Mouse (Mus musculus): ENCODE measurements around the gene Panx1.

Gene Panx1

DNA sequence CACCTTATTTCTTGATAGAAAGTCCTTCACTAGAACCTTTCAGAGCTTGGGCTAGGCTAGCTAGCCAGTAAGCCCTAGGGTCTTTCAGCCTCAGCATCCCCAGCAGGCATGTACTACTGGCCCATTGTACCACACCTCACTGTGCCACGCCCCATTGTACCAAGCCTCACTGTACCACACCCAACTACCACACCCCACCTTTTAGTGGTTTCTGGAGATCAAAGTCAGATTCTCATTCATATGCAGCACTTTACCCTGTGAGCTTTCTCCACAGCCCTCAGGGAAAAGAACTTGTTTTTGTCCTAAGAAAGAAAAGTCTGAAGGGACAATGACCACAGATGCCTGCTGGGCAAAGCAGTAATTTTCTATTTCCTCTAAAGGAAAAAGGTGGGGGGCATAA, 22.2 kb downstream of the Panx1 start:
- DNase-seq, result peak in 1 of 2 experiments; percentile 10

DNA sequence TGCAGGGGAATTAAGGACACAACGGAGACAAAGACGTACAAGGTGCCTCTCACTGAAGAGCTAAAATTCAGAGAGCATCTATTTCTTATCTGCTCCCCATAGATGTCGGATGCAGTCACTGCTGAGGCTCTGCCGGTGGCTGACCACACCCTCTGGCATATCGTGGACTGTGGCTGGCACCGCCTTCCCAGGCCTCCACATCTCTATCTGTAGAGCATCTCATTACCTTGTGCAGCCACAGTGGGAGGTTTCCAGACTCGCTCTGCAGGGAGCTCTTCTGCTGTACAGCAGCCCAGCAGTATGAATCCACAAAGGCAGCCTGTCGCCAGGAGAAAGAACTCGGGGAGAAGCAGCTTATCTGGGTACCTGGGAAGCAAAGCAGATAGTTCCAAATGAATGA, 24.1 kb downstream of the Panx1 start:
- DNase-seq, result peak in 1 of 2 experiments; percentile 17

DNA sequence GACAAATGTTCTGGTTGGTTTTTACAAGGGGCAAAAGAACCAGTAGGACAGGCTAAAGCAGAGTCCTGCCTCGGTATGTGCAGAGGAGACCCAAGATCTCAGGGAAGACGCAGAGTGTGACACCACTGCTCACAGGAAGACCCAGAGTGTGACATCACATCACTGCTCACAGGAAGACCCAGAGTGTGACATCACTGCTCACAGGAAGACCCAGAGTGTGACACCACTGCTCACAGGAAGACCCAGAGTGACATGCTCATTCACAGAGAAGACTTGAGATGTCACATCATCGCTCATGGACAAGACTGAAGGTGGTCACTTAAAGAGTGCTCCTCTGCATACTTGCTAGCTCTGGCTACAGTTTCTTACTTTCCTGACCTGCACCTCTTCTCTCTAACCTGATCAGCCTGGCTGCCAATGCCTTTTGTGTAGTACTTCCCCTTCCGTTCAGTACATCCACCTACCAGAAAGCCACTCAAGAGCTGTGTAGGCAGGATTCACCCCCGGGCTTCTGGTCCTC, 24.7 kb downstream of the Panx1 start:
- DNase-seq, result peak in 1 of 2 experiments; percentile 16

DNA sequence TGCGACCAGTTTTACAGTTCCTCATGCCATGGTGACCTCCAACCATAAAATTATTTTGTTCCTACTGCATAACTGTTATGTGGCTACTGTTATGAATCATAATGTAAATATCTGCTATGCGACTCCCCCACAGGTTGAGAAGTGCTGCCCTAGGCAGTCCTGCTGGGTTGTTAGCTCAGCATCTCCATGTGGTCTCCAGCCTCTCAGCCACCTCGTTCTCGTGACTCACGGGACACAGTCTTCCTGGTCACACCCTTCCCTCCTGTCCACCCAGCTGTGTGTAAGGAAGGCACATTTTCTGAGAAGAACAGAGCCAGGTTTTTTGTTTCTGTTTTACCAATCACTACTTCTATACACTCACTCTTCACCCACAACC, 26.5 kb downstream of the Panx1 start:
- no peak for DNase-seq

DNA sequence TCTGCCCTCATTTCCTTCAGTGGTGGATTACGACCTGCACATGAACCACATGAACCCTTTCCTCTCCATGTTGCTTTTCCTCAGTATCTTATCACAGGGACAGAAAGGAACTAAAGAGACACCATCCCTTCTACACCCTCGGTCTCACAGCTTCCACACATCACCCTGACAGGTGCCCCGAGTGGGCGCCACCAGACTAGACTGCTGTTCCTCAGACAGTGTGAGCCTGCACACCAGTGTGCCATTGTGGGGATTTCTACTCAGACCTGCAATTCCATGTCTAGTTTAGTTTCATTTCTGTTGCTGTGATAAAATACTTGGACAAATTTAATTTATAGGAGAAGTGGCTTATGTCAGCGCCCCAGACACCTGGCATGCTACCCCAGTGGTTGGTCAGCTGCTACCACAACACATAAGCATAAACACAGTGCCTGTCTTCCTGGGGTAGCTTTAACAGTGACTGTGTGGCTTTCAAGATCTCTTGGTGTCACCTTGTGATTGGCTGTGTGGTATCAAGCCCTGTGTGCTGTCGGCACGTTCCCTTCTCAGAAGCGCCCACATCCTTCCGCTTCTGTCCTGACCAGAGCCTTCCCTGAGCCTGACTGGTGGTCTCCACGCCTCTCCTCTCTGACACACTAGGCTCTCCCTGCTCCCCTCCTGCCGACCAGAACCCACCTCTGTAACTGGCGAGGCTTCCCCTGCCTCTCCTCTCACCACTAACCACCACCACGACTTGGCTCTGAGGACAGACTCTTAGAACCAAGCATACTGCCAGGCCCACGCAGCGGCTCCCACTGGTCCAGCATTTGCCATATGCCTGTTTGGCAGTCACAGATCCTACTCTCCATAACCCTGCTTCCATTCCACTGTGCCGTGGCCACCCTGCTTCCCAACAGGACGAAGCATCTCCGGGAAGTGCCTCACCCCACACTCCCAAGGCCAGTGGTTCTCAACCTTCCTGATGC, 27.2 kb downstream of the Panx1 start:
- DNase-seq, result no peak

DNA sequence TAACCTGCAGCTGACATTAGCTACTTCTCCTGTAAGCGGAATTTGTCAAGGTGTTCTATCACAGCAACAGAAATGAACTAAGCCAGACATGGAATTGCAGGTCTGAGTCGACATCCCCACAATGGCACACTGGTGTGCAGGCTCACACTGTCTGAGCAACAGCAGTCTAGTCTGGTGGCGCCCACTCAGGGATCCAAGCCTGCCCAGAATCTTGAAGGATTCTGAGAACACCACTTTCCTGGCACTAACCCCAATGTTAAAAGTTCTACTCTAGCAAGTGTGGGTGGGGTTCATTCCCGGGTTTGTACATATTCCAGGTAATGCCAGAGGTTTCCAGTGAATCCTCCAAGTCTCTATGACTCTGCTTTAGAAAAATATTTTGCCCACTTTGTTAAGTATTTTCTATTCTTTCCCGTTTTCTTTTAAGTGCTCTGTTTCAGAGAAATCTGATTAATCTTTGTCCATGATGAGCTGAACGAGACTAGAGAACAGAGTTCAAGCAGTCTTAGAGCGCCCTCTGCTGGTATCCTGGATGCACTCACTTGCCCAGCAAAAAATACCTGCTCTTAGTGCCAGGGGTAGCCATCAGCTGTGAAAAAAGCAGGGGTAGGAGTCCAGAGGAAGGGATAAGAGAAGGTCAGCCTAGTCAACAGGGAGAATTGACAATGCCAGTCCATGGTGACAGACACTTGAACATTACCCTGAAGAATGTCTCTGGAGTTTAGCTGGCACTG, 29.9 kb downstream of the Panx1 start:
- peak; percentile 59 to 83 for DNase-seq

DNA sequence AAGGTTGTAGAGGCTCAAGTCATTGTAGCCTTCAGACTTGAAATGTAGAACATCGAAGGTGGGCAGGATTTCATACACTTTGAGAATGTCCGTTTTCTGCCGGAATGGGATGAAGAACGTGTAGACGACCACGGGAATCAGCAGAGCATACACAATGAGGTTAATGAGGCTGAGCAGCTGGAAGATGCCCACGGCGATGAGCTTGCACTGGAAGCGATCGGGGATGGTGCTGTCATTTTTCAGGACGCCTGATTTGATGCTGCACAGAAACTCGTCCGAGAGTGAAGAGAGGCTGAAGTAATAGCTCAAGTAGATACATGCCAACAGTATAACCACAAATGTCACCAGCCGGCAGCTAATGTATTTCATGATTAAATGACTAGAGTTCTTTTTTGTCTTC, 37.7 kb downstream of the Panx1 start:
- no peak for DNase-seq

DNA sequence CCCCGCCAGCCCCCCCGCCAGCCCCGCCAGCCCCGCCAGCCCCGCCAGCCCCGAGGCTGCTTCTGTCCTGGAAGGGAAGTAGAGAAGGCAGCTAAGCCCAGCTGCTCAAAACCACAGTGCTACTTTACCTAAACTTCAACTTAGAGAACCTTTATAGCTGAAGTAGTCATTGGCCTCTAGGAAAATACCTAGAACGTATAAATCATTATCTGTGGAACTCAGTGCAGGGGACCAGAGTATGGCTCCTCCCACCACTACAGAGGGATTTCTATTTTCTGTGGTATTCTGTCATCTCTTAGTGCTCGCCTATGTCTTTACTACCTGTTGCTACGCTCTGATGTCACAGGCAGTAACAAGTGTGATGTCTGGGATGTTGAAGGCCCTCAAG, 41.0 kb downstream of the Panx1 start:
- no peak for DNase-seq

DNA sequence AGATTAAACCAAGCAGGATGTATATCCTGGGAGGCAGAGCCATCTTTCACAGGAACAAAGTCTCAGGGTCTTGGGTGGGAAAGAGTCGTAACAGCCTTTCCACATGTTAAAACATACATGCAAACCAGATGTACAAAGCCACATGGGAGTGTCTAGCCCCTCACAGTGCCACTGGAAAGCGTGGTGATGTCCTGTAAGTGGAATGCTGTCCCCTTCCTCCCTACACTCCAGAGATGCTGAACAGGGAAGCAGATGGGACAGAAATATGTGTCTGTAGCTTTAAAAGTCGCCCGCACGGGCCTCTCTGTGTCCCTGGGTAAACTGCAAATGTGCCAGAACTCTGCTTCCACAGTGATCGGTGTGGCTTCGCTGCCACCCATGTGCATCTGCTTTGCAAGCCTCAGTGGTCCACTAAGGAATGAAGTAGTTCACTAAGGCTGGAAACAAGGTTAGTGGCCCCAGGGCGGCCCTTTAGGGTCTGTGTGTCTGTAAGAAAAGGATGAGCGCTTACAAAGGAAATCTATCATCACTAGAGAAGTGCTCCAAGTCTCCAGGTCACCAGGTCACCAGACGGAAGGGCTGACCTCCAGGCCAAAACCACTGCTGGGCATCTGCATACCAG, 41.5 kb downstream of the Panx1 start:
- DNase-seq, result no peak

DNA sequence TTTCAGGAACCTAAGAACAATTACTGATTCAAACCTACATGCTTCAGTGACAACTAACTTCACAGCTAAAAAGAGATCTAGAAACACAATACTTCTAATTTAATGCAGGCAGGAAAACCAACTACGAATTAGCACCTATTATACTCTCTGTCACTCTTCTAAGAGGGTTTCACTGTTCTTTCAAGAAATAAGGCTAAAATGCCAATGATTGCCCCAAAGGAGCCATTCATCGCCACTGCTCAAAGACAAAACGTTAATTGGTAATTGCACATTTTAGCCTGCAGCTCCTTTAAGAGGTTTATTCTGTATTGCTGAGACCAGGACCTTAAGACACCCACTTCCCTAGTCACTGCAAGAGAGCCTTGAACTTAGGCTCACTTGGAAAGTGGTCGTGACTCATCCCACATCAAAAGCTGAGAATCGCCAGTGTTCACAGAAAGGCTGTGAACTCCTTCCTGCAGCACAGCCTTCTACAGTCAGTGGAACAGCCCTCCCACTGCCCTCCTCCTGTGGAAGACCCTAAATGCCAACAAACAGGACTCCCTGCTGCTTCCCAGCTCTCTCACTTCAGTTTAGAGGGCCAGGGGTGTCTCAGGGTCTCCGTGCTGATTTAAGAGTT, 42.2 kb downstream of the Panx1 start:
- DNase-seq, result no peak

DNA sequence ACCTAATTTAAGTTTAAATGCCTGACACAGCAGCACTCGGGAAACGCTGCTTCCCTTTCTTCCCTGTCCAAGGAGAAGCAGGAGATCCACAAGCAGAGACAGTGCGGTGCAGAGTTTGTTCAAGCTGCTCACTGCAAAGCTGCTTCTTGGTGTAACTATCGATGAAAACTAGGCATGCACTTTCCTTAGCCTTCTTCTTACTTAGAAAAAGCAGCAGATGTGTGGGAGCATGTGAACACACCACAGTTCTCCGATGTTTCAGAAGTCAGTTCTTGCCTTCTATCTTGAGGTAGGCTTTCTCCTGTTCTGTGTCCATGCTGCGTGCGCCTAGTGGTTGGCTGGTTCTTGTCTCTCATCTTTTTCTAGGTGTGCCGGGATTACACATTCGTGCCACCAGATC, 46.5 kb downstream of the Panx1 start:
- DNase-seq, result no peak

DNA sequence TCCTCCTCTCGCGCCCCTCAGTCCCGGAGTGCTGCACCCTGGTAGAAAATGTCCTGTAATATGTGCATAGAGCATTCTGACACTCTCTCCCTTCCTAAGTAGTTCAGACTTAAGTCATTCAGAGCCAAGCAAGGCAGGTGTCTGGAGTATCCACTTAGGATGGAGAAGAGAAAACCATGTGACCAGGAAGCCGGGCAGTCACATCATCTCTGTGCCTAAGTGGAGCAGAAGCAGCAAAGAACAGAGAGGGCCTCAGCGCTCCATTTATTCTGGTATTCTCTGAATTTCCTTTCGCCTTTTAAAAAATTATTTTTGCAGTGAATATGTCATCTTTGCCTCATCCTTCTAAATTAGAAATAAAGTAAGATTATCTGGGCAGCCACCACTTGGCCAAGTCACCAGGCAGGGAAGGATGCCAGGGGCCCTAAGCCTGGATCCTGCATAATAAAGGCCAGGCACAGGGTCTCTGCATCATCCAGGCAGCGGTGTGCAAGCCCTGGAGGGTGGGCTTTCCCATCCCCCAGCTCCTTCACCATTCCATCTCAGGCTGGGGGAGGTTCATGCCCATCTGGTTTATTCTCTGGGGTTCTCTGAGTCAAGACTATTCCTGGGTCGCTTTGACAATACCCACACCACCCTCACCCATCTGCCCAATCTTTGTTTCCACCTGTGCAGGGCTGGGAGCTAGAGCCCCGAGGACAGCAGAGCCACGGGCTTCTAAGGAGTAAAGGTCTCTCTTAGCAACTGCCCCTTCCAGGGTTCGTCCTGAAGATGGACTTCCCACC, 47.8 kb downstream of the Panx1 start:
- no peak for DNase-seq

DNA sequence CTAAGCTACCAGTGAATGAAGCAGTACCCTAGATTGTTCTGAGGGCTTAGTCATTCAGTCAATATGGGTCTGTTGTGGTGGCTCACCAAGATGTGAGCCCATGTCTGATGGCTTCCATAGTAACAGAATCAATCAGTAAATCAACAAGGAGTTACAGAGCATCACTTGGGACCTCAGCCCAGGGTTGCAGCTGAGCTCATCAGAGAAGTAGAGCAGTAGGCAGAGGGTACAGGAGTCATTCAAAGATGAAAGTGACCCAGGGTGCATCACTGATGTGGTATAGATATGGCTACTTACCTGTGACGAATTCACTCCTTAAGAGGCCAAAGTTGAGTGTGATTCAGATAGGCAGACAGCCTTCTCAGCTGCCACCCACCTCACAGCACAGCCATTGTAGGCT, 49.8 kb downstream of the Panx1 start:
- no peak for DNase-seq

DNA sequence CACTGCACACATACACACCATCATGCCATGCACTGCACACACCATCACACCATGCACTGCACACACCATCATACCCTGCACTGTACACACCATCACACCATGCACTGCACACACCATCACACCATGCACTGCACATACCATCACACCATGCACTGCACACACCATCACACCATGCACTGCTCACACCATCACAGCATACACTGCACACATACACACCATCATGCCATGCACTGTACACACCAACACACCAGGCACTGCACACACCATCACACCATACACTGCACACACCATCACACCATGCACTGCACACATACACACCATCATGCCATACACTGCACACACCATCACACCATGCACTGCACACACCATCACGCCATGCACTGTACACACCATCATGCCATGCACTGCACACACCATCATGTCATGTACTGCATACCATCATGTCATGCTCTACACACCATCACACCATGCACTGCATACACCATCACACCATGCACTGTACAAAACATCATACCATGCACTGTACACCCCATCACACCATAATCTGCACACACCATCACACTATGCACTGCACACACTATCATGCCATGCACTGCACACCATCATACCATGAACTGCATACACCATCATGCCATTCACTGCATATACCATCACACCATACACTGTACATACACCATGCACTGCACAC, 56.5 kb downstream of the Panx1 start:
- DNase-seq, result no peak

DNA sequence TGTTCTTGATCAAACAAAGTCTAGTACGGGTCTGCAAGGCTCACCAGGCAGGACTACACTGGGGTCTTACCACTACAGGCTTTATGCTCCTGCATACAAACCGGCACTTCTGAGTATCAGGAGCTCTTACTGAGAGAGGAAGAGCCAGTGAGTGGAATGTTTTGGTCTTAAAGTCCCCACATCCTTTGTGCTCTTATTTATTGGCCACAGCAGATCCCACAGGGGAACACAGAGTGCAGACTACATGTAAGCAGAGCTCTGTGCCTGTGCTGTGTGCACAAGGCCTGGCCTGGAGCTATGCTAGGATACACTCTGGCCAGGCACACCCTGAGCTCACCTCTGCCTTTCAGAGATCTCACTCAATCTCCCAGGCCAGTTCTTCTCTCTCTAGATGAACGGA, 62.1 kb downstream of the Panx1 start:
- DNase-seq, result no peak

DNA sequence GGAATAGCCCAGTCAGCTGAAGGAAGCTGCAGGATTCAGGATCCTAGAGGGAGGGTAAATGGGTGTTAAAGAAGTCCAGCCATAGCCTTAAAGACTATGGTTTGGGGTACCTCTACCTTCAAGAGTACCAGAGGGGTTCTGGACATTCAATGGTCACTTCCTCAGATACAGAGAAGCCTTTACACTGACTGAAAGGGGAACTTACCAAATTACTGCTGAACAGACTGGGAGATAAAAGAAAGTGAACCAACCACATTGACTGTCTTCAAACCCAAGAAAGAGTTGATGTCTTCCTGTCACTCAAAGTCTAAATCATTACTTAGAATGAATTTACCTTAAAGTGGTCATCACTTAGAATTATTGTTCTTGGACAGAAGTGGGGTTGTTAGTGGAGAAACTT, 62.6 kb downstream of the Panx1 start:
- no peak for DNase-seq

DNA sequence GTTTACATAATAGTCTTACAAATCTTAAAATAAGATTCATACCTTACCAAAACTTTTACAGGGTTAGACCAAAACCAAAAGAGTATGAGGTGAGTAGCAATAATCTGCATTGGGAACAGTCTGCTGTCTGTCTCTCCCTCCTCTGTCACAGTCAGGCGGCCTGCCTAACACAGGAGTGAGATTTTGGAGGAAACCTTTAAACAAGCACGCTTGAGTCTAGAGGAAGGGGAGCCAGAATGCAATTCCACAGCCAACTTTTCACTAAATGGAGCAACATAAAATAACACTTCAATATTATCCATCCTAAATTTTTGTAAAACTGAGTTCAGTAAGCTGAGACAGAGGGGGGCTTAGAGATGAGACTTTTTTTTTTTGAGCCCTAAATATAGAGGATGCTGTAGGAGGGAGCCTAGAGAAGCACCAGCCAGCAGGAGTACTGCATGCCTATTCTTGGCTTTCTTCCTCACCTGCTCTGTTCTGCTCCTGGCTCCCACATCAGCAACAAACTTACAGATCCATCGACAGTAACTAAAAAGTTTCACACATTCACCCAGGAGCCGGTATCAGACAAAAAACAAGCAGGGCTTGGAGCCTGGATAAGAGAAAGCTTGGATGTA, 63.6 kb downstream of the Panx1 start:
- DNase-seq, result no peak

DNA sequence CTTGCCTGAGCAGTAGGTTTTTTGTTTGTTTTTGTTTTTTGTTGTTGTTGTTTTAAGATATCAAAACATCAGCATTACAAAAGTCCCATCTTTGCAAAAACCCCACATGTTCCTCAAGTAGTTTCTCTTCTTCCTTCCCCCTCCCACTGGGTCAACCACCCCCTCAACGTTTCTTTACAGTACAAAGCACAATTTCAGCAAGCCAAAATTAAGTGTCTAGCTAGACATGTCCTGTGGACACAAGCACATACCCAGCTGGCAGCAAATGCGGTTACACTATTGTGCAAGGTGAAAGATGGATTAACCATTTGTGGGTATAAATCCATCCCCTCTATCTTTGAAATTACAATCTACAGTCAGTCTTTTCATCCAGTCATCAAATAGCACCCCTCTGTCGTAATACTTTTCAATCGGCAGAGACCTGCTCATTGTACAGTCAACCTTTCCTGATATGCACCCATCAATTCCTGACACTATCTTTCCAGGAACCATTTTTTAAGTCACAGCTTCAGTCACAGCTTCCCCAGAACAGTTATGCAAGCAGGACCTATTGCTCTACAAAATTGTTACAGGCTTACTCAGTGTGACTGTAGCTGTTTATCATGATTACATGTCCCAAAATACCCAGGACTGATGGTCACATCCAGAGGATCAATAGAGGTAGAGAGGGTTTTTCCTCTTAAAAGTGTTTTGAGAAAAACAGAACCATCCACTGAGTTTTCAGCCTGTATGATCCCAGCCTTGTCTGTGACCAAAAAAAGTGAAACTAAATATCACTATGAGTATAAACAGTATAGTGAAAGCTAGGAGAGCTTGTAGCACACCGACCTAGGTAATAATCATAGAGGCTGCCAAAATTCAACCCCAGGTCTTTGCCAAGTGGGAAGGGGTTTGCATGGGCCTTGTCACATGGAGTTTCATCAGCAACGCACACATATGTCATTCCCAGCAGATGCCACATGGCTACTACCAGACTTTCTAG, 70.7 kb downstream of the Panx1 start:
- DNase-seq, result no peak

DNA sequence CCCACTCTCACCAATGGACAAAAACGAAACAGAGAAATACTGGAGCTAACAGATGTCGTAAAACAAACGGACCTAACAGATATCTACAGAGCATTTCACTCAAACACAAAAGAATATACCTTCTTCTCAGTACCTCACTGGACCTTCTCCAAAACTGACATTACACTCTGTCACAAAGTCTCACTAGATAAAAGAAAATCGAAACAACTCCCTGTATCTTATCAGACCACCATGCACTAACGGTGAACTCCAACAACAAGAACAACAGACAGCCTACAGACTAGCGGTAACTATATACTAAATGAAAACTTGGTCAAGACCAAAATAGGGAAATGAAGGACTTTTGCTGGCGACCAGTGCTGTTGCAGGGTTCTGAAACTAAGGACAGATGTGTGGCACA, 71.5 kb downstream of the Panx1 start:
- DNase-seq, result no peak

All from kidney, postnatal 25 days (tissue).